Mouse (Mus musculus): Measurements from ENCODE around the gene Pomgnt1. TPM values are rescaled to one million over a fixed set of nuclear protein-coding genes. Genes with fewer than 3 reads are reported as not detected.

Pomgnt1 gene
- polyA plus RNA-seq, 1 experiment from 2014 or later = 37.7 TPM

Other genes starting within 250 kb of the Pomgnt1 start
- not detected in 2 replicates for gene Kncn, start 239.4 kb upstream of the Pomgnt1 start, polyA plus RNA-seq (2014; fragmentation: Nextera tagmentation; extraction: Ambion mirVana)
- gene 6430628N08Rik, start 233.2 kb upstream of the Pomgnt1 start, polyA plus RNA-seq (2014; fragmentation: Nextera tagmentation; extraction: Ambion mirVana) = not detected in 2 replicates
- gene Dmbx1, start 183.9 kb upstream of the Pomgnt1 start, polyA plus RNA-seq (2014; fragmentation: Nextera tagmentation; extraction: Ambion mirVana) = not detected in 2 replicates
- 3.9 and 4.7 TPM in 2 replicates for gene Faah, start 105.9 kb upstream of the Pomgnt1 start, polyA plus RNA-seq (2014; fragmentation: Nextera tagmentation; extraction: Ambion mirVana)
- gene Nsun4, start 70.0 kb upstream of the Pomgnt1 start, polyA plus RNA-seq (2014; fragmentation: Nextera tagmentation; extraction: Ambion mirVana) = 17.8 and 19.5 TPM in 2 replicates
- 483 and 529 TPM in 2 replicates for gene Uqcrh, start 48.8 kb upstream of the Pomgnt1 start, polyA plus RNA-seq (2014; fragmentation: Nextera tagmentation; extraction: Ambion mirVana)
- gene Lrrc41, start 48.6 kb upstream of the Pomgnt1 start, polyA plus RNA-seq (2014; fragmentation: Nextera tagmentation; extraction: Ambion mirVana) = 67.6 and 70.8 TPM in 2 replicates
- gene Rad54l, start 150 bp upstream of the Pomgnt1 start, polyA plus RNA-seq (2014; fragmentation: Nextera tagmentation; extraction: Ambion mirVana) = 59.4 and 61.7 TPM in 2 replicates
- gene Lurap1, start 27.5 kb downstream of the Pomgnt1 start, polyA plus RNA-seq (2014; fragmentation: Nextera tagmentation; extraction: Ambion mirVana) = 0.64 and 1.1 TPM in 2 replicates
- 0.11 TPM in 1 of 2 replicates, not detected in the other for gene Tspan1, start 43.8 kb downstream of the Pomgnt1 start, polyA plus RNA-seq (2014; fragmentation: Nextera tagmentation; extraction: Ambion mirVana)
- gene 1700042G07Rik, start 49.5 kb downstream of the Pomgnt1 start, polyA plus RNA-seq (2014; fragmentation: Nextera tagmentation; extraction: Ambion mirVana) = not detected in 2 replicates
- gene Gm49337, start 49.5 kb downstream of the Pomgnt1 start, polyA plus RNA-seq (2014; fragmentation: Nextera tagmentation; extraction: Ambion mirVana) = not detected in 2 replicates
- gene Pik3r3, start 97.8 kb downstream of the Pomgnt1 start, polyA plus RNA-seq (2014; fragmentation: Nextera tagmentation; extraction: Ambion mirVana) = 6.3 and 6.7 TPM in 2 replicates

All from liver, embryonic 11.5 days (tissue).